Mouse (Mus musculus) small intestine, adult 2 months (tissue): Measurements from ENCODE around the gene Rae1.

Experiments used
- CTCF ChIP-seq: fragments of 200-500 bp; IDR thresholded peaks from 2 replicates; pipeline ENCODE4 v1.5.1; 2012; ENCODE audit warnings: low read depth, mild to moderate bottlenecking, control low read depth, inconsistent platforms, low read length, moderate library complexity, mixed read lengths; ENCODE audit not compliant: insufficient replicate concordance, insufficient read length; ENCODE audit errors: extremely low read depth
- POLR2A ChIP-seq: fragments of 200-500 bp; IDR thresholded peaks from 2 replicates; pipeline ENCODE4 v1.6.1; 2012; ENCODE audit warnings: low read depth, mild to moderate bottlenecking, control low read depth, inconsistent platforms, low read length, moderate library complexity

- TF ChIP-seq CTCF (no peak), POLR2A (no peak)
Measured at GRCm38 (mm10) chr2:173023966-173024365, 24.0 kb downstream of the Rae1 start.
